Mouse (Mus musculus) intestine, embryonic 16.5 days (tissue): ENCODE results near the gene Eya2. TPM values are rescaled to one million over a fixed set of nuclear protein-coding genes. Genes with fewer than 3 reads are reported as not detected.
A peak's percentile ranks its signal among the peaks of the same experiment; 100 is the strongest.

Source experiments
- ATAC-seq: fragments of 200-750 bp; cut with Nextera tagmentation; 2 replicates; pipeline ENCODE4 v1.8.0; 2017; ENCODE audit warnings: moderate TSS enrichment, moderate library complexity
- H3K27ac ChIP-seq: fragments of 300-500 bp; sonication (generic); 2 replicates; pipeline ENCODE4 v1.5.1; 2014; ENCODE audit warnings: mild to moderate bottlenecking, low read length
- H3K27me3 ChIP-seq: fragments of 300-500 bp; sonication (generic); replicated peaks from 2 replicates; pipeline ENCODE4 v1.6.1; 2014; ENCODE audit warnings: low read length, control low read depth, mixed read lengths; ENCODE audit not compliant: control insufficient read depth, insufficient read depth
- H3K36me3 ChIP-seq: fragments of 300-500 bp; sonication (generic); 2 replicates; pipeline ENCODE4 v1.6.1; 2014; ENCODE audit warnings: low read length, control low read depth; ENCODE audit not compliant: control insufficient read depth, insufficient read depth
- H3K4me1 ChIP-seq: fragments of 300-500 bp; sonication (generic); 2 replicates; pipeline ENCODE4 v1.6.1; 2014; ENCODE audit warnings: low read length, control low read depth, mixed read lengths; ENCODE audit not compliant: control insufficient read depth, insufficient read depth
- H3K4me2 ChIP-seq: fragments of 300-500 bp; sonication (generic); 2 replicates; pipeline ENCODE4 v1.6.1; 2014; ENCODE audit warnings: low read depth, low read length, control low read depth
- H3K4me3 ChIP-seq: fragments of 300-500 bp; sonication (generic); 2 replicates; pipeline ENCODE4 v1.5.1; 2014; ENCODE audit warnings: mild to moderate bottlenecking, low read length
- H3K9ac ChIP-seq: fragments of 300-500 bp; sonication (generic); 2 replicates; pipeline ENCODE4 v1.6.1; 2014; ENCODE audit warnings: low read depth, low read length
- H3K9me3 ChIP-seq: fragments of 300-500 bp; sonication (generic); 2 replicates; pipeline ENCODE4 v1.6.1; 2016; ENCODE audit warnings: low read length, control low read depth; ENCODE audit not compliant: control insufficient read depth
- WGBS: fragments of 180-500 bp; shearing (Covaris S2); extraction: QIAGEN DNeasy Blood & Tissue Kit; methylation state at CpG from one replicate; pipeline ENCODE4 v1.1.7; 2014; 5-methylcytosine and 5-hydroxymethylcytosine counted together
- polyA plus RNA-seq: library from polyadenylated mRNA; unstranded; fragments of >200 nt; fragmentation: Nextera tagmentation; extraction: Ambion mirVana; gene quantifications from 2 replicates; pipeline ENCODE4 v1.2.1, GENCODE M21; 2015

The Eya2 gene
- polyA plus RNA-seq, 1 experiment from 2014 or later = 0.33 TPM

- H3K4me2 ChIP-seq = no peak overlapping the region
- H3K27me3 ChIP-seq = no peaks in the 10 kb centered on the region
- no peak for ATAC-seq
- H3K36me3 ChIP-seq = no peaks in the 10 kb centered on the region
- WGBS = 63% methylated on average over 8 of the region's 8 CpGs
- H3K9me3 ChIP-seq = no peaks in the 10 kb centered on the region
- H3K4me1 ChIP-seq = no peaks in the 10 kb centered on the region
- H3K9ac ChIP-seq = no peak overlapping the region
- H3K4me3 ChIP-seq = no peak overlapping the region
- H3K27ac ChIP-seq = no peak overlapping the region
These were observed 11.8 kb upstream of the Eya2 start for GRCm38 (mm10) chr2:165583044-165583443.

DNA sequence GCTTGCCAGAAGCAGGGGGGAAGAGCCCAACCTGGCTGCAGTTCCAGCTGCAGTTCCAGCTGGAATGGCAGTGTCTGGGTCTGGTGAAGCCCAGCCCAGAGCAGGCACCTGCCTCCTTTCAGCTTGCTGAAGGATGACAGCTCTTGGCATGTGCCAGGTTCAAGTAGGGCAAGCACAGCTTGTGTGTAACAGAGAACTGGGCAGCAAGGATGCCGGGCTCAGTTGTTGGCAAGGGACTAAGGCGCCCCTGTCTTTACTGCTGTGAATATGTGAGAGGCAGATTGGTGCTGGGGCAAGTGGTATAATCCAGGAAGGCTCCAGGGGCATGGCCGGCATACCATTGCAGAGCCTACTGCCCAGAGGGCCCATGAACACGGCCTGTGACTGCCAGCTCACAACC lies 11.3 kb upstream of the Eya2 start:
- no peak overlapping the region for H3K4me2 ChIP-seq
- H3K36me3 ChIP-seq = no peaks in the 10 kb centered on the region
- no peak overlapping the region for H3K9ac ChIP-seq
- H3K27me3 ChIP-seq = no peaks in the 10 kb centered on the region
- no peak for ATAC-seq
- H3K4me1 ChIP-seq = no peaks in the 10 kb centered on the region
- no peak overlapping the region for H3K4me3 ChIP-seq
- no peaks in the 10 kb centered on the region for H3K9me3 ChIP-seq
- WGBS = 61% methylated on average over 4 of the region's 4 CpGs
- no peak overlapping the region for H3K27ac ChIP-seq

DNA sequence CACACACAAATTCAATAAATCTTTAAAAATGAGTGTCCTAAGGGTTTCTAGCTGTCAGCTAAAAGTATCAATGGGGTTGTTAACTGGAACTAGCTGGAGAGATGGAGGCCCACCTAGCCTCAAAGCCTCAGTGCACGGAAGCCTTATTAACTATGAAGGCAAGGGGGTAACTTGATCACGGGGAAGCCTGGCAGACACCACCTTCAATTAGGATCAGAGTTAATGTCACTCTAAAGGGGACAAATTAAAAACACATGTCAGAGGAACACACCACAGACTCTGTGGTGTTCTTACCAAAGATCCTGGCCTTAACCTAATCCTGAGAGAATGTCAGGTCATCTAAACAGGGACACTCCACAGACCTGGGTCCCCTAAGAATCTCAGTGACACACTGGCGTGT lies 10.3 kb upstream of the Eya2 start:
- Histone ChIP-seq H3K4me3 (no peak overlapping the region), H3K27me3 (no peaks in the 10 kb centered on the region), H3K9me3 (no peaks in the 10 kb centered on the region), H3K36me3 (no peaks in the 10 kb centered on the region), H3K9ac (no peak overlapping the region), H3K4me1 (no peaks in the 10 kb centered on the region), H3K4me2 (no peak overlapping the region), H3K27ac (no peak overlapping the region)
- 77% methylated on average over 3 of the region's 3 CpGs for WGBS
- no peak for ATAC-seq

DNA sequence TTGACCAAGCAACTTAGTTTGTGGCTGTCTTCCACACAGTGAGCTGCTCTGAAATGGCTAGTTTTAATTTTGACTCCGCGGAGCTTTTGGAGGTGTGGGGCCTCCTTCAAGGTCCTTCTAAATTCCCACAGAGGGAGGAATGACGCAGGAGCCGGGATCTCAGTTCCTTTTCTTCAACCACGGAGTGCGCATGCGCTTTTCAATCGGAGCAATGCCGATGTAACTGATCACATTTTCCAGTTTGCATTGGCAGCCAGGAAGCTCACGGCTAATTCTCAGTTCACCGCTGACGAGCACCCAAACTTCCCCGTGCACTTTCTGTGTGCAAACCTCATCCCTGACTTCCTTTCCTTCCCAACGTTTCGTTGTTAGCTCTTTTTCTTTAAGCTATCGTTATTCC lies 4.1 kb upstream of the Eya2 start:
- 86% methylated on average over 16 of the region's 16 CpGs for WGBS
- no peak overlapping the region for H3K4me3 ChIP-seq
- 0 out of 2 replicates have a peak, but pooled peaks cover 4% of the 10 kb centered on the region for H3K9me3 ChIP-seq
- H3K4me1 ChIP-seq = peaks cover 6% of the 10 kb centered on the region; the same call in 1 of the 2 replicates
- H3K9ac ChIP-seq = no peak overlapping the region
- H3K36me3 ChIP-seq = no peaks in the 10 kb centered on the region
- no peak overlapping the region for H3K27ac ChIP-seq
- no peak for ATAC-seq
- no peak overlapping the region for H3K4me2 ChIP-seq
- H3K27me3 ChIP-seq = peaks cover 26% of the 10 kb centered on the region

GRCm38 (mm10) chr2:165593763-165594162 lies 1.1 kb upstream of the Eya2 start:
- no peak overlapping the region for H3K9ac ChIP-seq
- H3K4me3 ChIP-seq = no peak overlapping the region
- H3K27ac ChIP-seq = no peak overlapping the region
- no peak overlapping the region for H3K4me2 ChIP-seq
- peaks cover 35% of the 10 kb centered on the region for H3K27me3 ChIP-seq
- no peak for ATAC-seq
- peaks cover 6% of the 10 kb centered on the region; the same call in 1 of the 2 replicates for H3K4me1 ChIP-seq
- WGBS = 80% methylated on average over 2 of the region's 2 CpGs
- H3K9me3 ChIP-seq = 0 out of 2 replicates have a peak, but pooled peaks cover 4% of the 10 kb centered on the region
- no peaks in the 10 kb centered on the region for H3K36me3 ChIP-seq

- Histone ChIP-seq H3K4me2 (peak overlapping the region; percentile 77; the same call in 1 of the 2 replicates), H3K4me1 (peaks cover 6% of the 10 kb centered on the region; the same call in 1 of the 2 replicates), H3K27ac (no peak overlapping the region), H3K36me3 (no peaks in the 10 kb centered on the region), H3K4me3 (peak overlapping the region; percentile 48; the same call in 1 of the 2 replicates), H3K9me3 (0 out of 2 replicates have a peak, but pooled peaks cover 4% of the 10 kb centered on the region), H3K9ac (no peak overlapping the region), H3K27me3 (peaks cover 35% of the 10 kb centered on the region)
- no peak for ATAC-seq
- 9% methylated on average over 13 of the region's 13 CpGs for WGBS
These were observed 841 bp downstream of the Eya2 start for GRCm38 (mm10) chr2:165595676-165596070.

- 25% methylated on average over 11 of the region's 11 CpGs for WGBS
- Histone ChIP-seq H3K9me3 (0 out of 2 replicates have a peak, but pooled peaks cover 4% of the 10 kb centered on the region), H3K4me1 (peaks cover 6% of the 10 kb centered on the region; the same call in 1 of the 2 replicates), H3K27me3 (peaks cover 35% of the 10 kb centered on the region), H3K4me3 (no peak overlapping the region), H3K36me3 (no peaks in the 10 kb centered on the region), H3K9ac (no peak overlapping the region), H3K27ac (no peak overlapping the region), H3K4me2 (no peak overlapping the region)
- ATAC-seq = no peak
These were observed 1.3 kb downstream of the Eya2 start for GRCm38 (mm10) chr2:165596141-165596540.

- H3K9ac ChIP-seq = no peak overlapping the region
- peaks cover 35% of the 10 kb centered on the region for H3K27me3 ChIP-seq
- H3K4me3 ChIP-seq = no peak overlapping the region
- 55% methylated on average over 6 of the region's 6 CpGs for WGBS
- no peak overlapping the region for H3K4me2 ChIP-seq
- ATAC-seq = no peak
- 0 out of 2 replicates have a peak, but pooled peaks cover 4% of the 10 kb centered on the region for H3K9me3 ChIP-seq
- H3K4me1 ChIP-seq = peaks cover 6% of the 10 kb centered on the region; the same call in 1 of the 2 replicates
- H3K36me3 ChIP-seq = no peaks in the 10 kb centered on the region
- H3K27ac ChIP-seq = no peak overlapping the region
These were observed 2.7 kb downstream of the Eya2 start for GRCm38 (mm10) chr2:165597536-165597935.

- WGBS = 44% methylated on average over 5 of the region's 5 CpGs
- H3K4me1 ChIP-seq = peaks cover 6% of the 10 kb centered on the region; the same call in 1 of the 2 replicates
- H3K9ac ChIP-seq = no peak overlapping the region
- ATAC-seq = no peak
- H3K4me3 ChIP-seq = no peak overlapping the region
- 0 out of 2 replicates have a peak, but pooled peaks cover 4% of the 10 kb centered on the region for H3K9me3 ChIP-seq
- no peak overlapping the region for H3K27ac ChIP-seq
- H3K36me3 ChIP-seq = no peaks in the 10 kb centered on the region
- no peak overlapping the region for H3K4me2 ChIP-seq
- H3K27me3 ChIP-seq = peaks cover 31% of the 10 kb centered on the region
These were observed 3.3 kb downstream of the Eya2 start for GRCm38 (mm10) chr2:165598139-165598538.

DNA sequence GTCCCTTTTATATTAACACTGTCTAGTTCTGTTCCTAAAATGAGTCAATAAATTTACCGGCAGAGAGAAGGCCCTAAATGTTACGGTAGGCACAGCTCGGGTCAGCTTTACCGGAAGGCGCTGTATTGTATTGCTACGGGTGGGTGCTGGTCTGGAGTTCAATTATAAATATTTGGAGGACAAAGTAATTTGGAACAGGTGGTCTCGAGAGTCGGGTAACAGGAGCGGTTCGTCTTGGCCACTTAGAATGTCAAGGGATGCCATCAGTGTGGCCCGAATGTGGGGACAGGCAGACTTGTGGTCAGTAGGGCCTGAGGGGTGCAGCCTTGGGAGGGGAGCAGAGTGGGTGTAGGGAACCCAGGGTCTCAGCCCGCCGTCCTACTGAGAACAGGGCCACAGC lies 4.7 kb downstream of the Eya2 start:
- Histone ChIP-seq H3K4me1 (peaks cover 6% of the 10 kb centered on the region; the same call in 1 of the 2 replicates), H3K27ac (no peak overlapping the region), H3K36me3 (no peaks in the 10 kb centered on the region), H3K4me2 (no peak overlapping the region), H3K9me3 (no peaks in the 10 kb centered on the region), H3K4me3 (no peak overlapping the region), H3K27me3 (peaks cover 21% of the 10 kb centered on the region), H3K9ac (no peak overlapping the region)
- 60% methylated on average over 13 of the region's 13 CpGs for WGBS
- ATAC-seq = no peak
